Mouse (Mus musculus): Measurements from ENCODE around the gene Tmem8b. TPM values are rescaled to one million over a fixed set of nuclear protein-coding genes. Genes with fewer than 3 reads are reported as not detected.

The Tmem8b gene
- polyA plus RNA-seq, 1 experiment from 2014 or later = 4.8 TPM

- no peaks in the 10 kb centered on the region for H3K36me3 ChIP-seq
- ATAC-seq (ENCODE audit: extremely low read depth, insufficient number of reproducible peaks, low FRiP score, low TSS enrichment) = no peak
- no peak overlapping the region for H3K27ac ChIP-seq (replicated peaks)
- H3K9me3 ChIP-seq = no peaks in the 10 kb centered on the region
- no peak overlapping the region for H3K9ac ChIP-seq
- H3K4me2 ChIP-seq = peak overlapping the region; percentile 16; the same call in 1 of the 2 replicates
- no peak overlapping the region for H3K4me3 ChIP-seq
- peaks cover 55% of the 10 kb centered on the region for H3K4me1 ChIP-seq
- peaks cover 10% of the 10 kb centered on the region; the same call in 1 of the 2 replicates for H3K27me3 ChIP-seq (replicated peaks)
- 79% methylated on average over 7 of the region's 7 CpGs for WGBS
These were observed 34.0 kb upstream of the Tmem8b start for GRCm38 (mm10) chr4:43634621-43635374.

GRCm38 (mm10) chr4:43636751-43637150, 32.0 kb upstream of the Tmem8b start:
- no peak for ATAC-seq (ENCODE audit: extremely low read depth, insufficient number of reproducible peaks, low FRiP score, low TSS enrichment)
- Histone ChIP-seq H3K36me3 (no peaks in the 10 kb centered on the region), H3K9me3 (no peaks in the 10 kb centered on the region), H3K4me2 (no peak overlapping the region), H3K4me1 (peaks cover 43% of the 10 kb centered on the region), H3K27ac (replicated peaks) (no peak overlapping the region), H3K9ac (no peak overlapping the region), H3K27me3 (replicated peaks) (peaks cover 10% of the 10 kb centered on the region; the same call in 1 of the 2 replicates), H3K4me3 (no peak overlapping the region)
- WGBS = 75% methylated on average over 6 of the region's 6 CpGs

GRCm38 (mm10) chr4:43640076-43640475, 28.7 kb upstream of the Tmem8b start:
- no peak for ATAC-seq (ENCODE audit: extremely low read depth, insufficient number of reproducible peaks, low FRiP score, low TSS enrichment)
- Histone ChIP-seq H3K27me3 (replicated peaks) (no peaks in the 10 kb centered on the region), H3K4me2 (no peak overlapping the region), H3K9me3 (no peaks in the 10 kb centered on the region), H3K4me3 (no peak overlapping the region), H3K9ac (no peak overlapping the region), H3K27ac (replicated peaks) (no peak overlapping the region), H3K36me3 (peaks cover 18% of the 10 kb centered on the region), H3K4me1 (peaks cover 12% of the 10 kb centered on the region)
- WGBS = 63% methylated on average over 9 of the region's 9 CpGs

- peaks cover 8% of the 10 kb centered on the region for H3K4me1 ChIP-seq
- H3K27me3 ChIP-seq (replicated peaks) = no peaks in the 10 kb centered on the region
- H3K9ac ChIP-seq = no peak overlapping the region
- H3K9me3 ChIP-seq = no peaks in the 10 kb centered on the region
- H3K4me3 ChIP-seq = no peak overlapping the region
- 71% methylated on average over 6 of the region's 6 CpGs for whole genome bisulfite sequencing
- ATAC-seq (ENCODE audit: extremely low read depth, insufficient number of reproducible peaks, low FRiP score, low TSS enrichment) = no peak
- H3K27ac ChIP-seq (replicated peaks) = no peak overlapping the region
- H3K4me2 ChIP-seq = no peak overlapping the region
- H3K36me3 ChIP-seq = peaks cover 22% of the 10 kb centered on the region
These were observed 28.3 kb upstream of the Tmem8b start for GRCm38 (mm10) chr4:43640491-43640890.

- no peaks in the 10 kb centered on the region for H3K27me3 ChIP-seq (replicated peaks)
- no peak for ATAC-seq (ENCODE audit: extremely low read depth, insufficient number of reproducible peaks, low FRiP score, low TSS enrichment)
- no peak overlapping the region for H3K4me3 ChIP-seq
- H3K4me1 ChIP-seq = peaks cover 12% of the 10 kb centered on the region
- 91% methylated on average over 3 of the region's 3 CpGs for WGBS
- no peak overlapping the region for H3K9ac ChIP-seq
- H3K27ac ChIP-seq (replicated peaks) = no peak overlapping the region
- peaks cover 57% of the 10 kb centered on the region for H3K36me3 ChIP-seq
- peaks cover 10% of the 10 kb centered on the region for H3K9me3 ChIP-seq
- H3K4me2 ChIP-seq = no peak overlapping the region
These were observed 19.0 kb upstream of the Tmem8b start for GRCm38 (mm10) chr4:43649783-43650182.

GRCm38 (mm10) chr4:43652726-43653125, 16.0 kb upstream of the Tmem8b start:
- Histone ChIP-seq H3K4me2 (peak overlapping the region; percentile 65; the same call in 1 of the 2 replicates), H3K4me3 (peak overlapping the region; percentile 42; the same call in 1 of the 2 replicates), H3K27ac (replicated peaks) (no peak overlapping the region), H3K27me3 (replicated peaks) (no peaks in the 10 kb centered on the region), H3K4me1 (peaks cover 23% of the 10 kb centered on the region), H3K36me3 (peaks cover 34% of the 10 kb centered on the region), H3K9me3 (peaks cover 10% of the 10 kb centered on the region), H3K9ac (no peak overlapping the region)
- no peak for ATAC-seq (ENCODE audit: extremely low read depth, insufficient number of reproducible peaks, low FRiP score, low TSS enrichment)
- 81% methylated on average over 4 of the region's 4 CpGs for WGBS

- Histone ChIP-seq H3K4me3 (peak within 1 kb of the TSS; percentile 42), H3K27me3 (replicated peaks) (no peaks in the 10 kb centered on the region), H3K9me3 (peaks cover 10% of the 10 kb centered on the region), H3K4me2 (peak within 1 kb of the TSS; percentile 65), H3K9ac (peak within 1 kb of the TSS; percentile 12; the same call in 1 of the 2 replicates), H3K27ac (replicated peaks) (no peak within 1 kb of the TSS), H3K4me1 (peaks cover 23% of the 10 kb centered on the region), H3K36me3 (peaks cover 30% of the 10 kb centered on the region)
- ATAC-seq (ENCODE audit: extremely low read depth, insufficient number of reproducible peaks, low FRiP score, low TSS enrichment) = no peak
- WGBS = 16% methylated on average over 24 of the region's 24 CpGs
These were observed 15.4 kb upstream of the Tmem8b start, which contains the start of gene Spag8 for GRCm38 (mm10) chr4:43653161-43654015. Spag8 (minus strand) TSS chr4:43653594.

GRCm38 (mm10) chr4:43655656-43656338, 13.0 kb upstream of the Tmem8b start:
- peaks cover 7% of the 10 kb centered on the region for H3K36me3 ChIP-seq
- peaks cover 24% of the 10 kb centered on the region for H3K4me1 ChIP-seq
- 6% methylated on average over 34 of the region's 34 CpGs for WGBS
- peak overlapping the region; percentile 70 for H3K4me3 ChIP-seq
- H3K27ac ChIP-seq (replicated peaks) = peak overlapping the region; percentile 90
- H3K4me2 ChIP-seq = peak overlapping the region; percentile 91
- H3K9me3 ChIP-seq = no peaks in the 10 kb centered on the region
- ATAC-seq (ENCODE audit: extremely low read depth, insufficient number of reproducible peaks, low FRiP score, low TSS enrichment) = no peak; the same call in 1 of the 2 replicates
- peaks cover 21% of the 10 kb centered on the region for H3K27me3 ChIP-seq (replicated peaks)
- peak overlapping the region; percentile 89 for H3K9ac ChIP-seq

GRCm38 (mm10) chr4:43656339-43657109, 12.2 kb upstream of the Tmem8b start, which contains the start of gene Hint2:
Hint2 (minus strand) TSS chr4:43656466.
- peaks cover 28% of the 10 kb centered on the region for H3K27me3 ChIP-seq (replicated peaks)
- H3K9me3 ChIP-seq = no peaks in the 10 kb centered on the region
- peak within 1 kb of the TSS; percentile 70 for H3K4me3 ChIP-seq
- peak within 1 kb of the TSS; percentile 90 for H3K27ac ChIP-seq (replicated peaks)
- peak within 1 kb of the TSS; percentile 91 for H3K4me2 ChIP-seq
- peak; percentile 89 for ATAC-seq (ENCODE audit: extremely low read depth, insufficient number of reproducible peaks, low FRiP score, low TSS enrichment)
- H3K4me1 ChIP-seq = peaks cover 31% of the 10 kb centered on the region
- H3K9ac ChIP-seq = peak within 1 kb of the TSS; percentile 89
- 2% methylated on average over 34 of the region's 34 CpGs for WGBS
- peaks cover 4% of the 10 kb centered on the region; the same call in 1 of the 2 replicates for H3K36me3 ChIP-seq

- Histone ChIP-seq H3K27me3 (replicated peaks) (peaks cover 34% of the 10 kb centered on the region), H3K9me3 (no peaks in the 10 kb centered on the region), H3K9ac (peak overlapping the region; percentile 33; the same call in 1 of the 2 replicates), H3K36me3 (no peaks in the 10 kb centered on the region), H3K4me1 (peaks cover 31% of the 10 kb centered on the region), H3K4me3 (peak overlapping the region; percentile 70), H3K4me2 (peak overlapping the region; percentile 91), H3K27ac (replicated peaks) (0 out of 2 replicates have a peak overlapping the region, but pooled peaks have one; percentile 25)
- ATAC-seq (ENCODE audit: extremely low read depth, insufficient number of reproducible peaks, low FRiP score, low TSS enrichment) = no peak
- 62% methylated on average over 4 of the region's 4 CpGs for WGBS
These were observed 11.6 kb upstream of the Tmem8b start for GRCm38 (mm10) chr4:43657146-43657545.

All from heart, embryonic 13.5 days (tissue).